Mouse (Mus musculus): ENCODE results near the gene Rgp1. TPM values are rescaled to one million over a fixed set of nuclear protein-coding genes. Genes with fewer than 3 reads are reported as not detected.

Gene Rgp1
- polyA plus RNA-seq (2014; fragmentation: Illumina TruSeq; extraction: RNeasy Lipid Tissue Mini Kit (QIAGEN cat#74804); ENCODE audit: low read depth, low replicate concordance) = 5.0 TPM

DNA sequence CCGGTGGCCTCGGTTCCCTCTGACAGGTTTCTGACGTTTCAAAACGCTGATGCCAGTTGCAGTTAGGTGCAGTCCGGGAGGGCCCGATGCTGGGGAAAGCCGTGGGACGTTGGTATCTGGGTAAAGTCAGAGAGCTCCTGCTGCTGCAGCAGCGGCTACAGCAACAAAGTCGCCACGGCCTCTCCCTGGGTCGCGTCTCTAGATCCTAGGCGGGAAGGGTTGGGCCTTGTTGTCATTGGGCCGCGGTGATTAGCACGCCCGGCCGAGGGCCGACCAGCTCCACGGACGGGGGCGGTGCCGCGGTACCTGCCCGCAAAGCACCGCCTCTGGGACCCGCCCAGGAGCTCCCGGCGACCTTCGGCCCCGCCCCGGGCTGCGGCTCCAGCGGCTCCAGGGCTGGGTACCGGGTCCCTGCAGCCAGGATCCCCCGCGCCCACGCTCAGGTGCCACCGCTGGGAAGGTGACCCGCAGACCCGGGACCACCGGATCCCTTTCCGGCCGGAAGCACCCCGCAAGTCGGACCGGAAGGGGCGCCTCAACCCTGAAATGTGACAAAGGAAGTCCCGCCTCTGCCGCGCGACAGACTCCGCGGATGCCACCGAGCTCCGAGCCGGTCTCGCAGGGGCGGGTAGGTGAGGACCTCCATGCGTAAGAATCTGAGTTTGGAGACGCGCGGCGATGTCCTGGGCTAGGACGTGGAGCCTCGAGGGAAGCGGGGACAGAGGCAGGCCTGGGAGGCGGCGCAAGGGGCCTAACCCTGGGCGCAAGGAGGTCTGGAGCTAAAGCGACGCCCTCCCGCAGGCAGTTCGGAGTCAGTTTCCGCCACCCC, at the start of gene Rgp1, which contains the start of gene Gba2:
Gene Rgp1, plus strand, starts transcription at position 340 of the 829 bp plus-strand sequence.
Gene Gba2, minus strand, starts transcription at position 498 of the 829 bp plus-strand sequence.

DNA sequence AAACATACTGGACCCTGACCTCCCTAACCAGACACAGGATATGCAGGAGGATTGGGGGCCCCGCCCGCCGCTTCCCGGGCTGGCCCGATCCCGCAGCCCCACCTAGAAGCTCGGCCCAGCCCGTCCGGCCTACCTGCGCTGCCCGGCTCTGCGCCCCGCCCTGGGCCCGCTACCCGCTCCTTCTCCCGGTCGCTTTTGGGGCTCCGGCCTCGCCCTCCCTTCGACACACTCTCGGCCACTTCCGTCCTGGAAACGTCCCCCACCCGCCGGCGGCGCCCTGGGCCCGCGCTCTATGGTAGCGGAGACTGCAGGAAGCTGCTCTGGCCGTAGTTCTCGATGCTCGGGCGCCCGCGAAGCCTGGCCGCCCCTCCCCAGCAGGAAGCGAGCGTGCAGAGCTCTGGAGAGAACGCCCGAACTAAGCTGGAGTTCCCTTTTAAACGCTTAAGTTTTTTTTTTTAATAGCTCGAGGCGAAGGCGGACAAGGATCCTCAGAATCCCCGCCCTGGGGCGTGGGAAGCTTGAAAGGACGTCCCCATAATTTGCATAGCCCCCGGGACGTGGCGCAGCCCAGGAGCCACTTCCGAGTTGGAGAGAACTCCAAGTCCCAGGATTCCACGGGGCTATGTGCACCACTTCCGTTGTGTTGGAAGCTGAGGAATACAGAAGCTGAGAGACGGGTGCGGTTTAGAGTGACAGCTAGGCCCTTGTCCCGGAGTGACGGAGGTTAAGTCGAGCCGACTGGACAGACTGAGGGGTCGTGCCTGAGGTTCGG, 16.3 kb upstream of the Rgp1 start, which contains the start of the genes Creb3 and Tln1:
Gene Creb3, plus strand, starts transcription at position 336 of the 772 bp plus-strand sequence.
Gene Tln1, minus strand, starts transcription at position 695 of the 772 bp plus-strand sequence.

DNA sequence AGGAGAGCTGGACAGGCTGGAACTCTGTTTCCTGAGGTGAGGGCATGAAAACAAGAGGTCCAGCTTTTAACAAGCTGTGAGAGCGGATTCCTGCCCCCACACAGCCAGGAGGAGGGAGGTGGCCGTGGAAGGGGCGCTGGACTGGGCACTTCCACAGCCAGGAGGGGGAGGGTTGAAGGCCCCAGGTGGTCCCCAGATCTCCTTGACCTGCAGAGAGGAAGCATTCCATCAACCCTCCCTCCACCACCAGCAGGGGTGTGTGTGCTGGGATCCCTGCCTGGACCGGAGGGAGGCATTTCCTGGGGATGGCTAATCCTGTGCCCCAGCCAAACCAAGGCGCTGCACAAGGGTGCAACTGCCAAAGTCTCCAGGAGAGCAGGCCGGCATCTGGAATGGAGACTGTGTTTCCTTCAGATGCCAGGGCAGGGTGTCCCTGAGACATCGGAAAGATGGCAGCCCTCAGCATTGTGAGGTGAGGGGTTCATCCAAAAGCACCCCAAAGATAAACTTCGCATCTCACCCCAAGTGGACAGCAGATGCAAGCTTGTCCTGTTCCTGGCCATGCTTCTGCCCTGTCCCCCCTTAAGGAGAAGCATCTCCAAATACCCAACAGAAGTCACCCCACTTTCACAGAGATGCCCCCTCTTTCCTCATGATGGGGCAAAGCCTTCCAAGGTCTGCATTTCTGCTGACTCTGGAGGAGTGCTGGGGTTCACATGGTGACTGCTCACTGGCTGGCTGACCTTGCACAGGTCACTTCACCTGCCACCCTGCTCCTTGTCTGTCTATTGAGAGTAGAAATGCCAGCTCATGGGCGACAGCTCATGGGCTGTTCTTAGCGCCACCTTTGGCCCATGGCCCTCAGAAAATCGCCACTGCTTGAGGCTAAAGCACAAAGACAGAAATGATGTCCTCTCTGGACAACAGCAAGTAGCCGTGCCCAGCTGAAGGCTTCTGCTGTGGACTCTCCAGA, 6.2 kb downstream of the Rgp1 start, which contains the start of gene Msmp:
Gene Msmp, minus strand, starts transcription at position 51 of the 973 bp plus-strand sequence.

DNA sequence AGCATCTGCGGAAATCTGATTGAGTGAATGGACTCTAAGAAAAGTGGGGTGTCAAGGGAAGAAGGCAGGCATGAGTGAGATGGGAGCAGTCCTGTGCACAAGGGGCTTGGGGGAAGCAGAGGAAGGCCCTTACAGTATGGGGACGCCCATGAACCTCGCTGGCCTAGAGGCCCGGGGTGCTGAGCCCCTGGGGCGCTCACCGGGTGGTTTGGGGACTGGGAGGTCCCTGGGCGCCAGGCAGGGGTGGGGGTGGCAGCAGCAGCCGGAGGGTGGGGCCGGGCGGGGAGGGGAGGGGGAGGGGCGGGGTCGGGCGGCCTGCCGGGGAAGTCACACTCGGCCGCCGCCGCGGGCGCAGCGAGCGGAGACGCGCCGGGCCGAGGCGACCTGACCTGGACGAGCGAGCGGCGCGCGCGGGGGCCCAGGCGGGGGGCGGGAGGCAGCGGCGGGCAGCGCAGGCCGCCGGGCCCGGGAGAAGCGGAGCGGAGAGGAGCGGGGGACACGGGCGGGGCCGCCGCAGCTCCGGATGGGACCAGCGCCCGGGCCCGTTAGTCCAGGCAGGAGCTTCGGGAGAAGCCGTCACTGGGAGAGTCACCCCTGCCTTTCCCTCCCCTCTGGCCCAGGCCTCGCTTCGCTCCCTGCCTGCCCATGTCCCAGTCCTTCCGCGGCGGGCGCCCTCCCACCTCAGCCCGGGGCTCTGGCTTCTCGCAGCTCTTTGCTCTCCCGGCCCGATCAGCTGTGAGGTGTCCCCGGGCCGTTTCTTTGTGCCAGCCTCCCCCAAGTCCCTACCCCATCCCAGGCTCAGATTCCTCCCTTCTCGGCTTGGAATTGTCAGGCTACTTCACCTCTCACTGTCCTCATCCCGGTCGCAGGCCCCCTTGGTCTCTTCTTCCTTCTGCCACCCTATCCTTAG, 52.8 kb downstream of the Rgp1 start, which contains the start of gene Npr2:
Gene Npr2, plus strand, starts transcription at position 890 of the 910 bp plus-strand sequence.

Other genes starting within 250 kb of the Rgp1 start
- gene Rusc2, start 196.7 kb upstream of the Rgp1 start, polyA plus RNA-seq (2014; fragmentation: Illumina TruSeq; extraction: RNeasy Lipid Tissue Mini Kit (QIAGEN cat#74804); ENCODE audit: low read depth, low replicate concordance) = 0.21 TPM
- not detected for gene Fam166b, start 149.6 kb upstream of the Rgp1 start, polyA plus RNA-seq (2014; fragmentation: Illumina TruSeq; extraction: RNeasy Lipid Tissue Mini Kit (QIAGEN cat#74804); ENCODE audit: low read depth, low replicate concordance)
- 0.37 TPM for gene Tesk1, start 136.8 kb upstream of the Rgp1 start, polyA plus RNA-seq (2014; fragmentation: Illumina TruSeq; extraction: RNeasy Lipid Tissue Mini Kit (QIAGEN cat#74804); ENCODE audit: low read depth, low replicate concordance)
- 3.3 TPM for gene Cd72, start 124.1 kb upstream of the Rgp1 start, polyA plus RNA-seq (2014; fragmentation: Illumina TruSeq; extraction: RNeasy Lipid Tissue Mini Kit (QIAGEN cat#74804); ENCODE audit: low read depth, low replicate concordance)
- gene Sit1, start 95.0 kb upstream of the Rgp1 start, polyA plus RNA-seq (2014; fragmentation: Illumina TruSeq; extraction: RNeasy Lipid Tissue Mini Kit (QIAGEN cat#74804); ENCODE audit: low read depth, low replicate concordance) = not detected
- 19.9 TPM for gene Ccdc107, start 85.8 kb upstream of the Rgp1 start, polyA plus RNA-seq (2014; fragmentation: Illumina TruSeq; extraction: RNeasy Lipid Tissue Mini Kit (QIAGEN cat#74804); ENCODE audit: low read depth, low replicate concordance)
- not detected for gene Arhgef39, start 79.0 kb upstream of the Rgp1 start, polyA plus RNA-seq (2014; fragmentation: Illumina TruSeq; extraction: RNeasy Lipid Tissue Mini Kit (QIAGEN cat#74804); ENCODE audit: low read depth, low replicate concordance)
- not detected for gene Car9, start 71.7 kb upstream of the Rgp1 start, polyA plus RNA-seq (2014; fragmentation: Illumina TruSeq; extraction: RNeasy Lipid Tissue Mini Kit (QIAGEN cat#74804); ENCODE audit: low read depth, low replicate concordance)
- gene Tpm2, start 55.0 kb upstream of the Rgp1 start, polyA plus RNA-seq (2014; fragmentation: Illumina TruSeq; extraction: RNeasy Lipid Tissue Mini Kit (QIAGEN cat#74804); ENCODE audit: low read depth, low replicate concordance) = 3.7 TPM
- gene Creb3, start 16.4 kb upstream of the Rgp1 start, polyA plus RNA-seq (2014; fragmentation: Illumina TruSeq; extraction: RNeasy Lipid Tissue Mini Kit (QIAGEN cat#74804); ENCODE audit: low read depth, low replicate concordance) = 14.6 TPM
- gene Tln1, start 16.0 kb upstream of the Rgp1 start, polyA plus RNA-seq (2014; fragmentation: Illumina TruSeq; extraction: RNeasy Lipid Tissue Mini Kit (QIAGEN cat#74804); ENCODE audit: low read depth, low replicate concordance) = 14.8 TPM
- 2.2 TPM for gene Gba2, start 158 bp downstream of the Rgp1 start, polyA plus RNA-seq (2014; fragmentation: Illumina TruSeq; extraction: RNeasy Lipid Tissue Mini Kit (QIAGEN cat#74804); ENCODE audit: low read depth, low replicate concordance)
- gene Msmp, start 5.8 kb downstream of the Rgp1 start, polyA plus RNA-seq (2014; fragmentation: Illumina TruSeq; extraction: RNeasy Lipid Tissue Mini Kit (QIAGEN cat#74804); ENCODE audit: low read depth, low replicate concordance) = not detected
- 17.8 TPM for gene Npr2, start 53.2 kb downstream of the Rgp1 start, polyA plus RNA-seq (2014; fragmentation: Illumina TruSeq; extraction: RNeasy Lipid Tissue Mini Kit (QIAGEN cat#74804); ENCODE audit: low read depth, low replicate concordance)
- gene Spag8, start 74.9 kb downstream of the Rgp1 start, polyA plus RNA-seq (2014; fragmentation: Illumina TruSeq; extraction: RNeasy Lipid Tissue Mini Kit (QIAGEN cat#74804); ENCODE audit: low read depth, low replicate concordance) = not detected
- 23.0 TPM for gene Hint2, start 77.8 kb downstream of the Rgp1 start, polyA plus RNA-seq (2014; fragmentation: Illumina TruSeq; extraction: RNeasy Lipid Tissue Mini Kit (QIAGEN cat#74804); ENCODE audit: low read depth, low replicate concordance)
- 0.72 TPM for gene Tmem8b, start 90.3 kb downstream of the Rgp1 start, polyA plus RNA-seq (2014; fragmentation: Illumina TruSeq; extraction: RNeasy Lipid Tissue Mini Kit (QIAGEN cat#74804); ENCODE audit: low read depth, low replicate concordance)
- not detected for gene Fam221b, start 90.4 kb downstream of the Rgp1 start, polyA plus RNA-seq (2014; fragmentation: Illumina TruSeq; extraction: RNeasy Lipid Tissue Mini Kit (QIAGEN cat#74804); ENCODE audit: low read depth, low replicate concordance)
- not detected for gene Olfr70, start 122.1 kb downstream of the Rgp1 start, polyA plus RNA-seq (2014; fragmentation: Illumina TruSeq; extraction: RNeasy Lipid Tissue Mini Kit (QIAGEN cat#74804); ENCODE audit: low read depth, low replicate concordance)
- gene Olfr71, start 131.5 kb downstream of the Rgp1 start, polyA plus RNA-seq (2014; fragmentation: Illumina TruSeq; extraction: RNeasy Lipid Tissue Mini Kit (QIAGEN cat#74804); ENCODE audit: low read depth, low replicate concordance) = not detected
- gene Hrct1, start 148.5 kb downstream of the Rgp1 start, polyA plus RNA-seq (2014; fragmentation: Illumina TruSeq; extraction: RNeasy Lipid Tissue Mini Kit (QIAGEN cat#74804); ENCODE audit: low read depth, low replicate concordance) = not detected
- gene Spaar, start 151.3 kb downstream of the Rgp1 start, polyA plus RNA-seq (2014; fragmentation: Illumina TruSeq; extraction: RNeasy Lipid Tissue Mini Kit (QIAGEN cat#74804); ENCODE audit: low read depth, low replicate concordance) = not detected
- not detected for gene Olfr159, start 192.3 kb downstream of the Rgp1 start, polyA plus RNA-seq (2014; fragmentation: Illumina TruSeq; extraction: RNeasy Lipid Tissue Mini Kit (QIAGEN cat#74804); ENCODE audit: low read depth, low replicate concordance)
- gene Olfr156, start 245.2 kb downstream of the Rgp1 start, polyA plus RNA-seq (2014; fragmentation: Illumina TruSeq; extraction: RNeasy Lipid Tissue Mini Kit (QIAGEN cat#74804); ENCODE audit: low read depth, low replicate concordance) = not detected

All from liver, adult 10 weeks (tissue).